Comparison of ENCODE assay signal across 9 mouse cellular contexts in the genomic region with DNA sequence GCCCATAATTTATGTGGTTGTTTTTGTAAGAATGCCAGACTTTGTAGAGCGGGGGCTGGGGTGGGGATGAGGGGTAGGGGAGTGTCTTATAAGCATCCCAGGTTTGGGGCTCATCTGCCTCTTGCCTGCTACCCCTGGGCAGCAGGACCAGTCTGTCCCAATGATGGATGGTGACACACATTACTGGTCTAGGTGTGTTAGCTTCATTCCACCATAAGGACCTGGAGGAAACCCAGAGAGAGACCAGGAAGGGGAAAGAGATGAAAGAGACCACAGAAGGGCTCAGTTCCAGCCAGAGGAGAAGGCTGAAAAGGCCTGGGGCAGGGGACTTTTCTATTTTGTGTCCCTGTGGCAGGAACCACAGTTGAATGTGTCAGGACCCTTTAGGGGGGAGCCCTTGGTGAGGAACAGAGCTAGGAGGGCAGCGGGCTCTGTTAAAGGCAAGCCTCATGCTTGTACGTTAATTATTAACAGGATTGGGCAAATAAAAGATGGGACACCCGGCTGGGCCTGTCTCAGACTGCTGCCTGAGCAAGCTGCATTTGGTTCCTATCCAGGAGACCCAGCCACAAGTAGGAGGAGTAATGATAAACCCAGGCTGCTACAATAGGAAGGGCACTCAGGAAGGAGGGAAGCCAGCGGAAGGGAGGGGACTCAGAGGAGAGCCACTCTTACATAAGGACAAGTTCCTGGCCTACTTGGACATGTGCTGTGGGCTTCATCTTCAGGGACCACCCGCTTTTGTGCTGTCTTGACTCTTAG. TPM values are rescaled to one million over a fixed set of nuclear protein-coding genes. Genes with fewer than 3 reads are reported as not detected.
DNase-seq lines count a peak whose midpoint lies in the region; ATAC-seq and TF ChIP-seq lines count a peak whose summit lies in the region.
"Had no signal": no experiment of that assay in that cellular context is flagged by ENCODE, and none has a peak within 500 bp of the region (broad histone marks: within the 10 kb centered on the region; RNA-seq: fewer than 3 reads in every experiment).

No protein-coding gene starts in this region.

- no peak for TF ChIP-seq CTCF in lung, embryonic 14.5 days (IDR thresholded peaks at IDR 0.05; ENCODE audit: low read depth)

- DNase-seq in heart, embryonic 10.5 days (ENCODE audit: low spot score), result no peak
- DNase-seq in lung, embryonic 14.5 days, result peak; percentile 78
- no peak for DNase-seq in cerebellum, postnatal 25 days
- no peak for DNase-seq in right cerebral cortex, postnatal 14 days
- no peak for DNase-seq in left cerebral cortex, postnatal 25 days (ENCODE audit: low spot score in 2 of 2)

- H3K27me3 ChIP-seq in embryonic facial prominence, embryonic 12.5 days, result no peaks in the 10 kb centered on the region
- H3K27me3 ChIP-seq in heart, embryonic 10.5 days (ENCODE audit: insufficient read depth, poor library complexity, severe bottlenecking), result no peaks in the 10 kb centered on the region
- no peaks in the 10 kb centered on the region for H3K27me3 ChIP-seq in kidney, embryonic 16.5 days (ENCODE audit: insufficient read depth, low read length)
- no peaks in the 10 kb centered on the region for H3K27me3 ChIP-seq in lung, embryonic 14.5 days (ENCODE audit: insufficient read depth, low read length)
- H3K27me3 ChIP-seq: forebrain, embryonic 12.5 days had no signal

- no peak overlapping the region for H3K9ac ChIP-seq in embryonic facial prominence, embryonic 12.5 days
- H3K9ac ChIP-seq in kidney, embryonic 16.5 days (replicated peaks; ENCODE audit: low read length), result peak overlapping the region; percentile 58
- peak overlapping the region; percentile 0; the same call in 1 of the 2 replicates for H3K9ac ChIP-seq in lung, embryonic 14.5 days
- H3K9ac ChIP-seq: forebrain, embryonic 12.5 days had no signal

- intact Hi-C loops in left cerebral cortex, postnatal 25 days (cut with DNase I), result no loop called here

- H3K36me3 ChIP-seq in embryonic facial prominence, embryonic 12.5 days, result no peaks in the 10 kb centered on the region
- H3K36me3 ChIP-seq in heart, embryonic 10.5 days, result no peaks in the 10 kb centered on the region
- H3K36me3 ChIP-seq in kidney, embryonic 16.5 days (ENCODE audit: insufficient read depth, low read length), result no peaks in the 10 kb centered on the region
- no peaks in the 10 kb centered on the region for H3K36me3 ChIP-seq in lung, embryonic 14.5 days (ENCODE audit: insufficient read depth)
- H3K36me3 ChIP-seq: forebrain, embryonic 12.5 days had no signal

- H3K4me3 ChIP-seq in embryonic facial prominence, embryonic 12.5 days, result no peak overlapping the region
- no peak overlapping the region for H3K4me3 ChIP-seq in heart, embryonic 10.5 days
- no peak overlapping the region for H3K4me3 ChIP-seq in kidney, embryonic 16.5 days (ENCODE audit: low read length)
- H3K4me3 ChIP-seq in lung, embryonic 14.5 days (ENCODE audit: low read depth, low read length), result no peak overlapping the region
- H3K4me3 ChIP-seq: forebrain, embryonic 12.5 days; myocyte had no signal

- 0 out of 2 replicates have a peak, but pooled peaks have one; percentile 16 for ATAC-seq in embryonic facial prominence, embryonic 12.5 days (ENCODE audit: insufficient number of reproducible peaks, insufficient read depth, low FRiP score, low TSS enrichment)
- ATAC-seq in kidney, embryonic 16.5 days (ENCODE audit: low FRiP score, low TSS enrichment), result peak; percentile 91
- ATAC-seq in lung, embryonic 14.5 days (ENCODE audit: insufficient read depth), result peak; percentile 78

- peaks cover 22% of the 10 kb centered on the region for H3K4me1 ChIP-seq in embryonic facial prominence, embryonic 12.5 days
- H3K4me1 ChIP-seq in heart, embryonic 10.5 days, result peaks cover 33% of the 10 kb centered on the region
- H3K4me1 ChIP-seq in kidney, embryonic 16.5 days (ENCODE audit: insufficient read depth, low read length), result peaks cover 35% of the 10 kb centered on the region
- H3K4me1 ChIP-seq in lung, embryonic 14.5 days (ENCODE audit: insufficient read depth), result peaks cover 23% of the 10 kb centered on the region

- H3K27ac ChIP-seq in embryonic facial prominence, embryonic 12.5 days, result peak overlapping the region; percentile 33; the same call in 1 of the 2 replicates
- peak overlapping the region; percentile 53 for H3K27ac ChIP-seq in heart, embryonic 10.5 days
- peak overlapping the region; percentile 96 for H3K27ac ChIP-seq in kidney, embryonic 16.5 days (ENCODE audit: low read length)
- peak overlapping the region; percentile 86 for H3K27ac ChIP-seq in lung, embryonic 14.5 days (ENCODE audit: low read depth)
- H3K27ac ChIP-seq: forebrain, embryonic 12.5 days had no signal

- H3K4me2 ChIP-seq in embryonic facial prominence, embryonic 12.5 days (replicated peaks), result no peak overlapping the region
- H3K4me2 ChIP-seq in kidney, embryonic 16.5 days (replicated peaks; ENCODE audit: low read depth, low read length), result no peak overlapping the region
- H3K4me2 ChIP-seq in lung, embryonic 14.5 days, result 0 out of 2 replicates have a peak overlapping the region, but pooled peaks have one; percentile 30
- H3K4me2 ChIP-seq: forebrain, embryonic 12.5 days had no signal

- no peaks in the 10 kb centered on the region for H3K9me3 ChIP-seq in embryonic facial prominence, embryonic 12.5 days
- H3K9me3 ChIP-seq in heart, embryonic 10.5 days, result no peaks in the 10 kb centered on the region
- 0 out of 2 replicates have a peak, but pooled peaks cover 3% of the 10 kb centered on the region for H3K9me3 ChIP-seq in kidney, embryonic 16.5 days (ENCODE audit: low read length)
- H3K9me3 ChIP-seq in lung, embryonic 14.5 days (ENCODE audit: low read depth, low read length), result no peaks in the 10 kb centered on the region
- H3K9me3 ChIP-seq: forebrain, embryonic 12.5 days had no signal

- WGBS in embryonic facial prominence, embryonic 12.5 days, result 69% methylated on average over 6 of the region's 6 CpGs
- 69% methylated on average over 6 of the region's 6 CpGs for WGBS in heart, embryonic 10.5 days
- 44% methylated on average over 6 of the region's 6 CpGs for WGBS in kidney, embryonic 16.5 days
- WGBS in lung, embryonic 14.5 days, result 47% methylated on average over 6 of the region's 6 CpGs

RNA-seq across cellular contexts. Expression of a gene that starts 23.8 kb away (rescaled TPM):
- polyA plus RNA-seq in embryonic facial prominence, embryonic 12.5 days (2016; fragmentation: Nextera tagmentation; extraction: Ambion mirVana), result 0.57 and 1.4 TPM in 2 replicates
- 1.2 and 1.4 TPM in 2 replicates for polyA plus RNA-seq in heart, embryonic 10.5 days (2016; fragmentation: Nextera tagmentation; extraction: Ambion mirVana)
- 1.5 and 2.5 TPM in 2 replicates for polyA plus RNA-seq in kidney, embryonic 16.5 days (2015; fragmentation: Nextera tagmentation; extraction: Ambion mirVana)
- 0.95 and 1.5 TPM in 2 replicates for polyA plus RNA-seq in lung, embryonic 14.5 days (2014; fragmentation: Nextera tagmentation; extraction: Ambion mirVana)
- total RNA-seq in left cerebral cortex, postnatal 25 days (2021), result 1 to 10 TPM; 4.2 to 5.5 TPM

Comparison
In these comparisons a context has a peak if more than half of its experiments do, and no peak if none do; other contexts are left out.
1. ATAC-seq: peak in every context shown above with its lines; median percentile 91 in kidney, embryonic 16.5 days; 78 in lung, embryonic 14.5 days; 16 in embryonic facial prominence, embryonic 12.5 days.
2. H3K27ac ChIP-seq: peak in every context shown above with its lines; median percentile 96 in kidney, embryonic 16.5 days; 86 in lung, embryonic 14.5 days; 53 in heart, embryonic 10.5 days; 33 in embryonic facial prominence, embryonic 12.5 days.